Mouse (Mus musculus) heart, embryonic 12.5 days (tissue): Measurements from ENCODE around the gene Cbarp. TPM values are rescaled to one million over a fixed set of nuclear protein-coding genes. Genes with fewer than 3 reads are reported as not detected.
A peak's percentile ranks its signal among the peaks of the same experiment; 100 is the strongest.

Experiments used
- ATAC-seq: fragments of 200-750 bp; cut with Nextera tagmentation; 2 replicates; pipeline ENCODE4 v1.8.0; 2017; ENCODE audit warnings: moderate TSS enrichment, moderate library complexity; ENCODE audit not compliant: insufficient number of reproducible peaks, low FRiP score
- H3K27ac ChIP-seq: fragments of 300-500 bp; sonication (generic); 2 replicates; pipeline ENCODE4 v1.5.1; 2016; ENCODE audit warnings: mild to moderate bottlenecking, moderate library complexity; ENCODE audit not compliant: poor library complexity, severe bottlenecking
- H3K27me3 ChIP-seq: fragments of 300-500 bp; sonication (generic); replicated peaks from 2 replicates; pipeline ENCODE4 v1.6.1; 2016; ENCODE audit warnings: mild to moderate bottlenecking, moderate library complexity
- H3K36me3 ChIP-seq: fragments of 300-500 bp; sonication (generic); 2 replicates; pipeline ENCODE4 v1.6.1; 2016; ENCODE audit warnings: mild to moderate bottlenecking, moderate library complexity
- H3K4me1 ChIP-seq: fragments of 300-500 bp; sonication (generic); replicated peaks from 2 replicates; pipeline ENCODE4 v1.6.1; 2016; ENCODE audit warnings: mild to moderate bottlenecking
- H3K4me2 ChIP-seq: fragments of 300-500 bp; sonication (generic); 2 replicates; pipeline ENCODE4 v1.6.1; 2016; ENCODE audit warnings: mild to moderate bottlenecking, moderate library complexity
- H3K4me3 ChIP-seq: fragments of 300-500 bp; sonication (generic); 2 replicates; pipeline ENCODE4 v1.5.1; 2016; ENCODE audit warnings: mild to moderate bottlenecking
- H3K9ac ChIP-seq: fragments of 300-500 bp; sonication (generic); 2 replicates; pipeline ENCODE4 v1.6.1; 2016; ENCODE audit warnings: mild to moderate bottlenecking, moderate library complexity
- H3K9me3 ChIP-seq: fragments of 300-500 bp; sonication (generic); replicated peaks from 2 replicates; pipeline ENCODE4 v1.6.1; 2016; ENCODE audit warnings: mild to moderate bottlenecking, moderate library complexity
- WGBS: fragments of 180-500 bp; shearing (Covaris S2); methylation state at CpG from one replicate; pipeline ENCODE4 v1.1.7; 2016; 5-methylcytosine and 5-hydroxymethylcytosine counted together
- polyA plus RNA-seq: library from polyadenylated mRNA; unstranded; fragments of >200 nt; fragmentation: Nextera tagmentation; extraction: Ambion mirVana; gene quantifications from 2 replicates; pipeline ENCODE4 v1.2.1, GENCODE M21; 2016

Gene Cbarp
- polyA plus RNA-seq, 1 experiment from 2014 or later: 1.7 TPM

DNA sequence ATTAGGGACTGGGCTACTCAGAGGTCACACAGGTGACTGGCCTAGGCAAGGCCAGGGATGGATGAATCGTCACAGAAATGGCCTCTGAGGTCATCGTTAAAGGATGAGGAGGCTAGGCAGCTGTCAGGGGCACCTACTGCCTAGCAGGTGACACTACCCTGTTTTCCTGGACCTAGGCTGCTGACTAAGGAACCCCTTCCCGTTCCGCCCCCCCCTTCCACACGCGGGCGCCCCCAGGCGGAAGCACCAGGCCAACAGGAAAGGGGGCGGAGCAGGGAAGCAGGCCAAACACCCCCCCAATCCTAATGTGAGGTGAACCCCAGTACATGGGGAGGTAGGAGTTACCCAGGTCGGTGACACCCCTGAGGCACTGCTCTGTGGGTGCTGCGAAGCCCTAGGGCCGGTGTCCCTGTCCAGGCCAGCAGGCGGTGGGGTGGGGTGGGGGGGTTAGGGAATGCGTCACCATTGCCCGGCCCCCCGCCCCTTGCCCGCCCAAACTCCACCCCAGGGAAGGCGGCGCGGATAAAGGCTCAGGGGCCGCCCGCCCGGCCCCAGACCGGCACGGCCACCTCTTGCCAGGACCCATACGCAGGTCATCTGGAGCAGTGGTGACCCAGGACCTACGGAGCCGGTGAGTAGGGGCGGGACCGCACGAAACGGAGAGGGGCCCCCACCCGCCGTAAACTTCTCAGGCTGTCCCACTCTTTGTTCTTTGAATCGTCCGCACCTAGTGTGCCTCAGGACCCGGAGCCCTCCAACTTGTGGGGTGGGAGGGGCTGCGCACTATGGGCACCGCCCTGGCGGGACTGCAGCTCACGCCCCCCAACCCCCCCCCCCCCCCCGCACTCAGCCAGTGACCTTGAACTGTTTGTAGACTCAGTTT is 7.3 kb upstream of the Cbarp start, which contains the start of gene Midn:
TSS of gene Midn (plus strand) at position 554 of the 883 bp plus-strand sequence.
- Histone ChIP-seq H3K4me2 (peak within 1 kb of the TSS; percentile 87), H3K9me3 (no peaks in the 10 kb centered on the region), H3K36me3 (peaks cover 67% of the 10 kb centered on the region), H3K4me1 (peaks cover 62% of the 10 kb centered on the region), H3K27me3 (no peaks in the 10 kb centered on the region), H3K9ac (peak within 1 kb of the TSS; percentile 90), H3K27ac (peak within 1 kb of the TSS; percentile 98), H3K4me3 (peak within 1 kb of the TSS; percentile 90)
- WGBS: under 1% methylated on average over 40 of the region's 42 CpGs
- peak; percentile 60 for ATAC-seq

DNA sequence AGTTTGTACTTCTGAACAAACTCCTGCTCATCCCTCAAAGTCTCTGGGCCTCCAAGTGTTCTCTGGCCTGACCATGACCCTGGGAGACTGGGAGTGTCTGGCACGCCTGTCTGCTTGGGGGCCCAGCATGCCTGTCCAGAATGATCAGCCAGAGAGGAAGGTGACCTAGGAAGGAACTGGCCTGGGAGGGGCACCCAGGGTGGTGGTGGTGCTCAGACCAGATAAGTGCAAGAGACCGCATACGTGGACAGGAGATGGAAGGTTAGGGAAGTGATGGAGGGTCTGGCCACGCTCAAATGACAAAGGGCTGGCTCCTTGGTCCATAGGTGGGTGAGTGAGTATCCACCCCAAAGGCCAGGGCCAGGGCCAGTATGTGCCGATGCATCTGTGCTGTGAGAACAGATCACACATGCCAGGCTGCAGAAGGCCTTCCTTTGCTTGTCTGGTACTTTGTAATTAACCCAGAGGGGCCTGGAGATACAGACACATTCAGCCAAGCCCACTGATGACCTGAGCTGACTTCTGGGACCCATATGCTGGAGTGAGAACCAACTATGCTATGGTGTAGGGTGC is 6.6 kb upstream of the Cbarp start:
- H3K36me3 ChIP-seq: peaks cover 59% of the 10 kb centered on the region
- H3K4me3 ChIP-seq: peak overlapping the region; percentile 90
- H3K27ac ChIP-seq: peak overlapping the region; percentile 98
- no peak for ATAC-seq
- peaks cover 57% of the 10 kb centered on the region for H3K4me1 ChIP-seq
- H3K4me2 ChIP-seq: peak overlapping the region; percentile 87
- no peaks in the 10 kb centered on the region for H3K27me3 ChIP-seq
- H3K9me3 ChIP-seq: no peaks in the 10 kb centered on the region
- WGBS: 49% methylated on average over 5 of the region's 5 CpGs
- H3K9ac ChIP-seq: peak overlapping the region; percentile 90

DNA sequence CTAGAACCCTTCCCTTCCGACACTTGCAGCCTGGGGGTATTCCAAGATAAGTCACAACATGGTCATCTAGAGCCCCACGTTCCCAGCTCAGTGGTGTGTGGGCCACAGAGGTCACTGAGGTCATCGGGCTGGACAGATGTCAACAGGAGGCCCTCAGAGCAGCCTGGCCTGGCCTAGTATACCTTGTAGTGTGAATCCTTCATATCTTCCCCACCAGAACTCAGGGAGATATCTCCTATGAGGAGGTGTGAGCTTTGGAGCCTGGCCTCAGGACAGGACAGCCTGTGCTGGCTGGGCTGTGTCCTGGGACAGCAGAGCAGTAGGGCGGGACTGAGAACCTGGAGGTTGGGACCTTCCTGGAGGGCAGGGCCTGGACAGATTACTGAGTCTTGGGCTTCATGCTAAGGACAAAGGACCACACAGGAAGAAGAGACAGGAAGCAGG is 6.0 kb upstream of the Cbarp start:
- H3K27me3 ChIP-seq: no peaks in the 10 kb centered on the region
- H3K4me1 ChIP-seq: peaks cover 51% of the 10 kb centered on the region
- H3K27ac ChIP-seq: peak overlapping the region; percentile 98
- no peak for ATAC-seq
- 52% methylated on average over 4 of the region's 4 CpGs for WGBS
- H3K4me3 ChIP-seq: no peak overlapping the region
- peak overlapping the region; percentile 90 for H3K9ac ChIP-seq
- peak overlapping the region; percentile 87; the same call in 1 of the 2 replicates for H3K4me2 ChIP-seq
- peaks cover 53% of the 10 kb centered on the region for H3K36me3 ChIP-seq
- no peaks in the 10 kb centered on the region for H3K9me3 ChIP-seq

DNA sequence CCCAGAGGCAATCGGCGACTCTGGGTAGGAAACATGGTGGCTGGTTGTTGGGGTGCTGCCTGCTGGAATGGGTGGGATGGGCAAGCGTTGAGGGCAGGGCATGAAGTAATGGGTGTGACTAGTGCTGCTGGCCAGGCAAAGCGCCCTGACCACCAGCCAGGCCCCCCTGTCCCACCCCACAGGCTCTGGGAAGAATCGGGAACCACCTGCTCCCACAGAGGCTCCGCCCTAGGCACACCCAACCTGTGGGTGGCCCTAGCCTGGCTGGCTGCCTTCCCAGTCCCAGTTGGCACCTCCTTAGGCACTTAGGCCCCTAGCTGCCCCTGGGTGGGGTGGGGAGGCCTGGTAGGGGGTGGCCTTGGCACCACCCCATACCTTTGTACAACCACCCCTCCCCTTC is 5.3 kb upstream of the Cbarp start:
- Histone ChIP-seq H3K4me2 (peak overlapping the region; percentile 22; the same call in 1 of the 2 replicates), H3K27ac (peak overlapping the region; percentile 98), H3K9me3 (no peaks in the 10 kb centered on the region), H3K9ac (peak overlapping the region; percentile 90), H3K4me1 (peaks cover 51% of the 10 kb centered on the region), H3K36me3 (peaks cover 47% of the 10 kb centered on the region), H3K4me3 (0 out of 2 replicates have a peak overlapping the region, but pooled peaks have one; percentile 5), H3K27me3 (no peaks in the 10 kb centered on the region)
- WGBS: 83% methylated on average over 6 of the region's 6 CpGs
- no peak for ATAC-seq

DNA sequence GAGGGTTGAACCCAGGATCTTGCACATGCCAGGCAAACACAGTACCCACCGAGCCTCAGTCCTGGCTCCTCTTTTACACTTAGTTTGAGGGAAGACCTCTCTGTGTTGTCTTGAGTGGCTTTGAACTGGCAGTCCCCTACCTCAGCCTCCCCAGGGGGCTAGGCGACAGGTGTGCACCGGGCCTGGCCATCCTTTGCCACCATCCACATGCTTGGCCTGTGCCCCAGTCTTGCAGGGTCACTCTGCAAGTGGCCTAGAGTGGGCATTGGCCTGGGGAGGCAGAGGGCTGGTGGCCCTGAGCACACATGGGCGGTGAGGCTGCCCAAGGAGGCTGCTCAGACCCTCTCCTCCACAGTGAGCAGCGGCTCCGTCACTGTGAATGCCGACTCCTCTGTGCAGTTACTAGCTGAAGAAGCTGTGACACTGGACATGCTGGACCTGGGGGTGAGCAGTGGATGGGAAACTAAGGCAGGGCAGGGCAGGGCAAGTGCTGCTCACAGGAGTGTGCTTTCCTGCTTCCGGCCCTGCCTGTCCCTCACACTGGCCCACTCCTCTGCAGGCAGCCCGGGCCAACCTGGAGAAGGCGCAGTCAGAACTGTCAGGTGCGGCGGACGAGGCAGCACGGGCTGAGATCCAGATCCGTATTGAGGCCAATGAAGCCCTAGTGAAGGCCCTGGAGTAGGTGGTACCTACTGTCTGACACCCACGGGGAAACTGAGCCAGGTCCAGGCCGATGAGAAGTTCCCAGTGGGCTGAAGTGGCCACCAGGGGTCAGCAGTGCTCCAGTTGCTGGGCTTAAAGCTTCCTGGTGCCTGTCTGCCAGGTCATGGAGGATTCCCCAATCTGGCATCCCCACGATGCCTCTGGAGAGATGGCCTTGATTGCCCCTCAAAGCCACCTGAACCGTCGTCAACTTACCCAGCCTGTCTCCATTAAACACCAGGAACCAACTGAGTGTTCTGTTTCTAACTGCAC is 4.5 kb upstream of the Cbarp start:
- no peaks in the 10 kb centered on the region for H3K9me3 ChIP-seq
- peaks cover 40% of the 10 kb centered on the region for H3K36me3 ChIP-seq
- 76% methylated on average over 20 of the region's 20 CpGs for WGBS
- peak overlapping the region; percentile 90 for H3K9ac ChIP-seq
- H3K4me3 ChIP-seq: peak overlapping the region; percentile 5; the same call in 1 of the 2 replicates
- H3K4me1 ChIP-seq: peaks cover 55% of the 10 kb centered on the region
- peak overlapping the region; percentile 22; the same call in 1 of the 2 replicates for H3K4me2 ChIP-seq
- no peak for ATAC-seq
- H3K27me3 ChIP-seq: no peaks in the 10 kb centered on the region
- peak overlapping the region; percentile 98; the same call in 1 of the 2 replicates for H3K27ac ChIP-seq

DNA sequence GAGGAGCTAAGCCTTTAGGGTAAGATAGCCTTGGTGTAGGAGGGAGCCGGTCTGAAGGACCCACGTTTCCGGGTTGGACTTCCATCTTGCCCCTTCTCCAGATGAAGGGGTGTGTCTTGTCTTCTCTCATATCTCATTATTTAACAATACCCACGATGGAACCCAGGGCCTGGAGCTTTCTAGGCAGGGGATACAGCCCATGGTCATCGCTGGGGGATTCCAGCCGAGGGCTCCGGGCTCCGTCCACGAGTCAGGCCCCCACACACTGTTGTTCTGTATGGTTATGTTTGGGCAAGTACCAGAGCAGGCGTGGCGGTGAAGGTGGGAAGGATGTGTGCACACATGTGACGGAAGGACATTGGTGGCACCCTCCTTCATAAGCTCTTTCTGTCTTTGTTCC is 3.5 kb upstream of the Cbarp start:
- Histone ChIP-seq H3K9ac (no peak overlapping the region), H3K4me3 (0 out of 2 replicates have a peak overlapping the region, but pooled peaks have one; percentile 3), H3K27ac (no peak overlapping the region), H3K27me3 (no peaks in the 10 kb centered on the region), H3K36me3 (peaks cover 35% of the 10 kb centered on the region), H3K4me2 (no peak overlapping the region), H3K4me1 (peaks cover 61% of the 10 kb centered on the region), H3K9me3 (no peaks in the 10 kb centered on the region)
- WGBS: 93% methylated on average over 12 of the region's 12 CpGs
- no peak for ATAC-seq

DNA sequence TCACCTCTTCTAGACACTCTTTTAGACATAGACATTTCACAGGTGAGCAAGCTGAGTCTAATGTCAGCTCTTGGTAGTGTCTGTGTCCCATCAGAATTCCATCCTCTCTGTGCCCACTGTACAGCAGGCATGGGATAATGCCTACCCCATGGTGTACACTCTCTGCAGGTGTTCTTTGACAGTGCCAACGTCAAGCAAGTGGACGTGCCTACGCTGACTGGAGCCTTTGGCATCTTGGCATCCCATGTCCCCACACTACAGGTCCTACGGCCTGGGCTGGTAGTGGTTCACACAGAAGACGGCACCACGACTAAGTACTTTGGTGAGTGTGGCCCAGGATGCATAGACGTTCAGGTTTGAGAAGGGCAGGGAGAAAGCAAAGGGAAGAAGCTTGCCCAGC is 3.0 kb upstream of the Cbarp start:
- peak overlapping the region; percentile 3; the same call in 1 of the 2 replicates for H3K4me3 ChIP-seq
- H3K27ac ChIP-seq: no peak overlapping the region
- 94% methylated on average over 7 of the region's 7 CpGs for WGBS
- ATAC-seq: no peak
- peak overlapping the region; percentile 68 for H3K4me2 ChIP-seq
- H3K4me1 ChIP-seq: peaks cover 64% of the 10 kb centered on the region
- H3K36me3 ChIP-seq: peaks cover 35% of the 10 kb centered on the region
- H3K27me3 ChIP-seq: no peaks in the 10 kb centered on the region; the same call in 1 of the 2 replicates
- H3K9me3 ChIP-seq: no peaks in the 10 kb centered on the region
- no peak overlapping the region for H3K9ac ChIP-seq

DNA sequence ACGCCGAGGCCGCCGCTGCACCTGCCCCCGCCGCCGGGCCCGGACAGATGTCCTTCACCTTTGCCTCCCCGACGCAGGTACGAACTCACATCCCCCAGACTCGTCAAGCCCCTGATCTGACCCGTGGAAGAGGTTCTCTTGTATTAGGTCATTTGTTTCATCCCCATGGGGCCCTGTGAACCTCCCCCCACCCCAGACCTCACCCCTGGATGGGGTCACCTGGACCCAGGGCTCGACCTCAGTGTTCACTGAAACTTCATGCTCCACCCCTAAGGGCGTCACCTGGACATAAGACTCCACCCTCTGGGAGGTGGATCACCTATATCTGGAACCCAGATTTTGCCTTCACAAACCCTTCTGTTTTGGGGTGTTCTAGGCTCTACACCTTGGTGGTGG is 1.9 kb upstream of the Cbarp start:
- Histone ChIP-seq H3K4me3 (peak overlapping the region; percentile 72), H3K36me3 (peaks cover 35% of the 10 kb centered on the region), H3K9ac (peak overlapping the region; percentile 96), H3K27me3 (peaks cover 10% of the 10 kb centered on the region), H3K4me1 (peaks cover 72% of the 10 kb centered on the region), H3K9me3 (no peaks in the 10 kb centered on the region), H3K27ac (peak overlapping the region; percentile 86), H3K4me2 (peak overlapping the region; percentile 68)
- under 1% methylated on average over 15 of the region's 15 CpGs for WGBS
- no peak; the same call in 1 of the 2 replicates for ATAC-seq

DNA sequence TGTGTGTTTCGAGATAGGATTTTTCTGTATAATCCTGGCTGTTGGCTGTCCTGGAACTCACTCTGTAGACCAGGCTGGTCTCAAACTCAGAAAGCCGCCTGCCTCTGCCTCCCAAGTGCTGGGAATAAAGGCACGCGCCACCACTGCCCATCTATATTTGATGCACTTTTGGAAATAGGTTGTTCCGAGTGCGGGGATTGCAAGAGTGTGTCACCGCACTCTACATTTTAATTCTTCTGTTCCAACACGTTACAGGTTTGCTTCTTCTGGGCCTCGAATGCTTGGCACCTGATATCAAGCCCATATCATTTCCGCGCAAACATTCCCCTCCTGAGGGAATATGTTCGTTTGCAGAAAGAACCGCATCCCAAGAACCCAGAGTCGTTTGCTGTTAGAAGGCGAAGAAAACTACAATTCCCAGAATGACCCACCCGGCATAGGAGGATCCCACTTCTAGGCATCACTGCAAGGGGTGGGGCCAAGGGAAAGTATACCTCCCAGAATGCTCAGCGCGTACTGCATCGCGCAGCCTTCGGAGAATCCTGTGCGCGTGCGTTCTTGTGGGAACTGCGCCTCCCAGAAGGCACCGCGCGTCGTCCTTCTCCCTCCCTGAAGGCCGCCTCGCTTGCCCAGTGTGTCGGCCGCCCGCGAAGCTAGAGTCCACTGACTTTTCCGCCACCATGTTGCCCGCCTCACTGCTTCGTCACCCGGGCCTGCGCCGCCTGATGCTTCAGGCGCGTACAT is 1.3 kb upstream of the Cbarp start:
- ATAC-seq: peak; percentile 87
- Histone ChIP-seq H3K4me1 (peaks cover 72% of the 10 kb centered on the region), H3K4me2 (peak overlapping the region; percentile 68), H3K36me3 (peaks cover 35% of the 10 kb centered on the region), H3K27me3 (peaks cover 16% of the 10 kb centered on the region), H3K9ac (peak overlapping the region; percentile 96), H3K9me3 (no peaks in the 10 kb centered on the region), H3K27ac (peak overlapping the region; percentile 86), H3K4me3 (peak overlapping the region; percentile 72)
- under 1% methylated on average over 43 of the region's 43 CpGs for WGBS

DNA sequence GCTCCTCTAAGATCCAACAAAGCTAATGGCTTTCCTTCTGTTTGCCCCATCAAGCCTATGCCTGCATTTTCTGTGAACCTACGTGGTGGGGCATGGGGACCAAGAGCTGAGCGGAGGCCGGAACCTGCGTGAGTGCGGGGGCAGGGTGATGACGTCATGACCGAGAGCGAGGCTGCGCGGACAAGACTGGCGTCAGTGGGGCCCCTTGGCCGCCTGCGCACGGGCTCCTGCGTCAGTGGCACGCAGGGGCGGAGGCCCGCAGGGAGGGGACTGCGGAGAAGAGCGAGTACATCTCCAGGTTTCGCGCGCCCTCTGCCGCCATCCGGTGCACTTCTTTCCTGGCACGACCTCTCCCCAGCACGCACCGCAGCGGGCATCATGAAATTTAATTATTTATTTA is 608 bp upstream of the Cbarp start:
- H3K36me3 ChIP-seq: peaks cover 30% of the 10 kb centered on the region
- H3K4me1 ChIP-seq: peaks cover 72% of the 10 kb centered on the region
- peaks cover 23% of the 10 kb centered on the region for H3K27me3 ChIP-seq
- ATAC-seq: peak; percentile 80
- peak overlapping the region; percentile 61 for H3K9ac ChIP-seq
- WGBS: under 1% methylated on average over 29 of the region's 29 CpGs
- H3K4me3 ChIP-seq: peak overlapping the region; percentile 72
- no peaks in the 10 kb centered on the region for H3K9me3 ChIP-seq
- peak overlapping the region; percentile 68 for H3K4me2 ChIP-seq
- H3K27ac ChIP-seq: peak overlapping the region; percentile 59
